Mouse (Mus musculus): ENCODE results near the gene Galnt17. TPM values are rescaled to one million over a fixed set of nuclear protein-coding genes. Genes with fewer than 3 reads are reported as not detected.

Gene Galnt17
- total and polyA plus RNA-seq, 2 experiments from 2014 or later = 4.8 to 16.7 TPM

- DNase-seq (ENCODE audit: low spot score) = no peak
- Histone ChIP-seq H3K36me3 (ENCODE audit: insufficient read depth, low read length) (no peaks in the 10 kb centered on the region), H3K9me3 (ENCODE audit: low read length) (no peaks in the 10 kb centered on the region), H3K4me1 (ENCODE audit: insufficient read depth, low read length) (no peaks in the 10 kb centered on the region), H3K9ac (replicated peaks; ENCODE audit: low read length, poor library complexity, severe bottlenecking) (no peak overlapping the region), H3K4me3 (ENCODE audit: low read depth, low read length) (no peak overlapping the region), H3K27me3 (ENCODE audit: insufficient read depth, low read length) (no peaks in the 10 kb centered on the region), H3K27ac (ENCODE audit: low read depth, low read length) (no peak overlapping the region), H3K4me2 (ENCODE audit: low read depth, low read length, poor library complexity, severe bottlenecking) (no peak overlapping the region)
- TF ChIP-seq CTCF (IDR thresholded peaks at IDR 0.05) = no peak
- ATAC-seq (ENCODE audit: low FRiP score) = no peak
- 87% methylated on average over 2 of the region's 2 CpGs for WGBS
These were observed 482.5 kb downstream of the Galnt17 start for GRCm38 (mm10) chr5:130825797-130826196.
